Mouse (Mus musculus) lung, adult 2 months (tissue): ENCODE measurements around the gene Usp53. TPM values are rescaled to one million over a fixed set of nuclear protein-coding genes. Genes with fewer than 3 reads are reported as not detected.
"Not testable (repeated sequence)": the region's sequence is repeated elsewhere in the genome, so short reads cannot be mapped to it uniquely, and the experiment has no call there.

Source experiments
- DNase-seq: peaks from one replicate; pipeline ENCODE4 v3.0.0; 2022
- H3K4me1 ChIP-seq: fragments of 200-500 bp; 2 replicates; pipeline ENCODE4 v1.6.1; 2011; ENCODE audit warnings: low read length; ENCODE audit not compliant: control insufficient read depth, insufficient read depth
- H3K4me3 ChIP-seq: fragments of 200-500 bp; replicated peaks from 2 replicates; pipeline ENCODE3; 2011; ENCODE audit warnings: low read depth, mild to moderate bottlenecking, control low read depth, low read length; ENCODE audit errors: extremely low read depth
- CTCF ChIP-seq: fragments of 200-500 bp; IDR thresholded peaks from 2 replicates; pipeline ENCODE4 v1.5.1; 2011; ENCODE audit warnings: mild to moderate bottlenecking, low read length, control low read depth; ENCODE audit not compliant: insufficient read depth
- POLR2A ChIP-seq: fragments of 200-500 bp; IDR thresholded peaks from 2 replicates; pipeline ENCODE4 v1.6.1; 2011; ENCODE audit warnings: low read depth, mild to moderate bottlenecking, control low read depth, low read length, borderline replicate concordance; ENCODE audit errors: extremely low read depth
- WGBS: fragments of 180-500 bp; shearing (Covaris S2); methylation state at CpG from one replicate; pipeline ENCODE4 v1.1.7; 2018; 5-methylcytosine and 5-hydroxymethylcytosine counted together
- polyA plus RNA-seq: library from polyadenylated mRNA; depleted of rRNA; stranded (reverse); fragments of >200 nt; gene quantifications from 2 replicates; pipeline ENCODE4 v1.2.3, GENCODE M21; 2012

The Usp53 gene
- polyA plus RNA-seq, 1 experiment = 4.7 TPM

GRCm38 (mm10) chr3:122964301-122964700, 20.0 kb downstream of the Usp53 start:
- 64% methylated on average over 5 of the region's 5 CpGs for WGBS
- TF ChIP-seq POLR2A (no peak), CTCF (no peak)
- Histone ChIP-seq H3K4me1 (no peaks in the 10 kb centered on the region), H3K4me3 (no peak overlapping the region)
- DNase-seq = no peak

GRCm38 (mm10) chr3:122950129-122950528, 34.2 kb downstream of the Usp53 start:
- H3K4me3 ChIP-seq = no peak overlapping the region
- TF ChIP-seq POLR2A = no peak
- TF ChIP-seq CTCF = no peak
- DNase-seq = no peak
- H3K4me1 ChIP-seq = no peaks in the 10 kb centered on the region
- WGBS = 72% methylated on average over 2 of the region's 2 CpGs

DNA sequence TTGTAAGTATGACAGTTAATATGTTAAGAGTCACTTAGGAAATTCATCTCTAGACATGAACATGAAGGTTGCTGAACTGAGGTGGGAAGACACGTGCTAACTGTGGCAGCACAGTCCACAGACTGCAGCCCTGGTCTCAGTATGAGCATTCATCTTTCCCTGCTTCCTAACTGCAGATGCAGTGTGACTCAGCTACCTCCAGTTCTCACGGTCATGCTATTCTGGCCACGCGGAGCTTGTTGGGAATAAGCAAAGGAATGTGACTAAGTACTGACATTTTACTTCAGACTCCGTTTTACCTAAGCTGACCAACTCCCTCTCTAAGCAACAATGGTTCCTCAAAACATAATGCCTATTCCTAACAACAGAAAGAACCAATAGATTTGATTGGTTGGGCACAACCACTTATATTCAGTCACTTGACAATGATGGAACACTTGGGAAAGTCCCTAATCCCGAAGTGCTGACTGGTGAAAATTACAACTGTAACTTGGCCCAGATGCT, 40.9 kb downstream of the Usp53 start:
- no peaks in the 10 kb centered on the region for H3K4me1 ChIP-seq
- no peak for DNase-seq
- H3K4me3 ChIP-seq = no peak overlapping the region
- 53% methylated on average over 6 of the region's 6 CpGs for WGBS
- TF ChIP-seq POLR2A (no peak), CTCF (no peak)

DNA sequence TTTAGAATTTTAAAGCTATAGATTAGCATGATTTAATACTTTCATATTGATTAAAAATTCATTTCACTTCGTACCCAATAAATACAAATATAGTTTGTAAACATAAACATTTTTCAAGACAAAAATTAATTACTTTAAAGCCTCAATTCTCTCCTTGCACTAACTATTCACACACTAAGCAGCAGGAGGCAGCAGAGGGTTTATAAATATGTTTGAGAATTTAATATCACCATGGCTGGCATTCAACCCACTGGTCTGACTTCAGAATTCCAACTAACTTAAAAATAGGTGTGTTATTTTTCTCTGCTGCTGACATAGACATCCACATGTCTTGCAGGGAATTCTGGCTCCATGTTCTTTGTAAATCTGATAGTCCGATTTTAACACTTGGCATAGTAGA, 45.1 kb downstream of the Usp53 start:
- Histone ChIP-seq H3K4me3 (no peak overlapping the region), H3K4me1 (no peaks in the 10 kb centered on the region)
- DNase-seq = no peak
- 62% methylated on average over 2 of the region's 2 CpGs for WGBS
- TF ChIP-seq CTCF (peak; percentile 26; the same call in 1 of the 2 replicates), POLR2A (no peak)

DNA sequence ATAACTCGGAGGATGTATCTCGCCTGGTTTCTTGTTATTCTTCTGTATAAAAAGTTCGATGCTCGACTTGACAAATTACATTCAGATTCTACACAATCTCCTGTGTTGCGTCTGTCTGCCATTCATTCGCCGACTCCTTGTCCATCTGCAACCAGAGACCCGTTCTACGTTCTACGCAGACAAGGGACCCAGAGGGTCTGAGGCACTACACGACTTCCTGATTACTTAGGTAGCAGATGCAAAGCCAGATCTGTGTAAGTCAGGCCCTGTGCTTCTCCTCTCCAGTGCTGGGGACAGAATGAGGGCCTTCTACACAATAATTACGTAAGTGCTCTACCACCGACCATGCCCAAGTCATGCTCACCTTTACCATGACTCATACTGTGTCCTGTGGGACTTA, 47.1 kb downstream of the Usp53 start:
- not testable (repeated sequence) for H3K4me3 ChIP-seq, H3K4me1 ChIP-seq, DNase-seq
- WGBS = 83% methylated on average over 13 of the region's 13 CpGs

- TF ChIP-seq POLR2A (no peak), CTCF (no peak)
- no peaks in the 10 kb centered on the region for H3K4me1 ChIP-seq
- no peak overlapping the region for H3K4me3 ChIP-seq
- 93% methylated on average over 1 of the region's 1 CpGs for WGBS
- DNase-seq = no peak
These were observed 51.8 kb downstream of the Usp53 start for GRCm38 (mm10) chr3:122932466-122932865.

DNA sequence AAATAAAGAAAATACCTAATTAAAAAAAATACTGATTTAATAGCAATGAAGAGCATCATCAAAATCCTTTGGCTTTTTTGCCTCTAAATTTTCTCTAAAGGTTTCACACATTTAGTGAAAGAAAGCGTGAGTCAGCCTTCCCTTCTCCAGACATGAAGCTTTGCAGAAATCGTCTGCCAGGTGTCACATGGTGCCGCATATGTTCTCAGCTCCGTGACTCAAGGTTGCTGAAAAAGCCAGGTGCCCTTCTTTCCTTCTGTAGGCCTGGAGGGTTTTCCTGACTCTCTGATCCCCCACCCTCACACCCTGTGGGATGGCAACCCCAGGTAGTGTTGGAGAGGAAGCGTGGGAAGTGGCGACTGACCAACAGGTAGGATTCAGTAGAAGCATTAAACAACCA, 54.6 kb downstream of the Usp53 start:
- DNase-seq = no peak

GRCm38 (mm10) chr3:122924009-122924914, 60.0 kb downstream of the Usp53 start, which contains the start of gene 1810037I17Rik:
1810037I17Rik (plus strand) TSS chr3:122924203.
- under 1% methylated on average over 68 of the region's 68 CpGs for WGBS

More for the DNA sequence above, 54.6 kb downstream of the Usp53 start:
- Histone ChIP-seq H3K4me3 (no peak overlapping the region), H3K4me1 (no peaks in the 10 kb centered on the region; the same call in 1 of the 2 replicates)
- WGBS = 93% methylated on average over 6 of the region's 6 CpGs
- TF ChIP-seq CTCF (no peak), POLR2A (no peak)

GRCm38 (mm10) chr3:122923147-122923546, 61.2 kb downstream of the Usp53 start:
- no peak for DNase-seq
- Histone ChIP-seq H3K4me3 (no peak overlapping the region), H3K4me1 (no peaks in the 10 kb centered on the region; the same call in 1 of the 2 replicates)
- 51% methylated on average over 7 of the region's 7 CpGs for WGBS
- TF ChIP-seq POLR2A (no peak), CTCF (no peak)

More at GRCm38 (mm10) chr3:122924009-122924914, 60.0 kb downstream of the Usp53 start, which contains the start of gene 1810037I17Rik:
- peak; percentile 97 for DNase-seq
- H3K4me3 ChIP-seq = peak within 1 kb of the TSS; percentile 90
- TF ChIP-seq CTCF (peak; percentile 17; the same call in 1 of the 2 replicates), POLR2A (peak; percentile 91; the same call in 1 of the 2 replicates)
- no peaks in the 10 kb centered on the region; the same call in 1 of the 2 replicates for H3K4me1 ChIP-seq
